Mouse (Mus musculus): ENCODE measurements at regions not wholly inside any gene's neighbourhood (a gene's known extent, or its start where the extent isn't known, plus 50 kb on each side); places are given as distances from the start of the nearest gene placed in this dataset.

DNA sequence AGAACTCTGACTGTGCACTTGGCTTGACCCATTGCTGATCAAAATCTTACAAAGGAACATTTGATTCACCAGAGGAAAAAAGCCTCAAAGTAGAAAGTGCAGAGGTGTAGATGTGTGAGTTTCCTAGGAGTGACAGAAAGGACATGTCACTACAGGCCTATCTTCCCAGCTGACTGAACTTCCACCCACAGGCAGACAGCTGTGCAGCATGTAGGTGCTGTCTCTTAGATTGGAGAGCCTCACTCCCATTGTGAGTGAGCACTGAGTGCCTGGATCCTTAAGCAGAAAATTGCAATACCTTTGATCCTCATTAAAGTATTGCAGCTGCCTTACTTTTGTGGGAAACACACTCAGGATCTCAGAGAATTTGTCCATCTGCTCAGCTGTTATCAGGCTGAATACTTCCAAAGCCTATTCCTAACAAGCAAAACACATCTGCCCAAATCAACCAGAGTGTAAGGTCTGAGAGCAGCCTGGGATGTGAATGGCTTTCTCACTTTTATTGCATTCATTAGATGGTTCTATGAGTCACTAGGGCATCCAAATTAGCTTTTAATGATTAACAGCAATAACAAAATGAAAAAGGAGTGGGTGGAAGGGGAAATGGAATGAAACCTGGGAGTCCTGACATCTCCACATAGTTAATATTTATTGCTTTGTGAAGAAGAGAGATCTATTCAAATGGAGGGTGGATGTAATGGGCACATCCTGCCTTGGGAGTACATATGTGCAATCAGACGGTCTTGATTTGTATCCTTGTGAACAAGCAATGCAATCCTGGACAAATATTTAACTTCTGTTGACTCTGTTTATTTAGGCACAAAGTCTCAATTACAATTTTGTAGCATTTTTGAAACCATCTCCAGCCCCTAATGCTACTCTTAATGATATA, 929.1 kb upstream of the Api5 start:
- Histone ChIP-seq H3K9me3 (replicated peaks; ENCODE audit: low read length) (peaks cover 51% of the 10 kb centered on the region), H3K36me3 (replicated peaks in 1 of 2; ENCODE audit: control insufficient read depth in 1 of 2, insufficient read depth in 1 of 2, low read length in 1 of 2) (no peaks in the 10 kb centered on the region), H3K4me2 (ENCODE audit: insufficient read depth, low read depth, poor library complexity, severe bottlenecking) (no peak overlapping the region), H3K27ac (ENCODE audit: insufficient read depth, low read depth) (no peak overlapping the region), H3K9ac (ENCODE audit: insufficient read depth, low read depth) (no peak overlapping the region), H3K79me2 (replicated peaks; ENCODE audit: control insufficient read depth, extremely low read depth, insufficient read depth, poor library complexity, severe bottlenecking) (no peaks in the 10 kb centered on the region), H3K27me3 (replicated peaks) (no peaks in the 10 kb centered on the region), H3K4me1 (ENCODE audit: control insufficient read depth in 1 of 2, insufficient read depth in 2 of 2) (no peaks in the 10 kb centered on the region), H3K4me3 (replicated peaks in 1 of 3; ENCODE audit: low read depth in 2 of 3, low read length in 2 of 3, poor library complexity in 1 of 3) (no peak overlapping the region)
- in situ Hi-C loops (cut with MboI; ENCODE audit: low pct_ligation_motif_present, low pct_unique_long_range_greater_than_20kb, low sequenced_read_pairs) (no loop called here), dilution Hi-C loops (cut with MboI; ENCODE audit: extremely low pct_ligation_motif_present, extremely low pct_unique_long_range_greater_than_20kb, low sequenced_read_pairs) (no loop called here)
- TF ChIP-seq CHD2 (IDR thresholded peaks at IDR 0.05; ENCODE audit: low read length): no peak
- TF ChIP-seq USF1 (IDR thresholded peaks at IDR 0.05; ENCODE audit: low read depth, low read length): no peak
- no peak for TF ChIP-seq MAZ (IDR thresholded peaks at IDR 0.05; ENCODE audit: low read depth, low read length)
- no peak for TF ChIP-seq HCFC1 (IDR thresholded peaks at IDR 0.05; ENCODE audit: low read depth, low read length)
- no peak for TF ChIP-seq PAX5 (IDR thresholded peaks at IDR 0.05; ENCODE audit: low read length)
- no peak for TF ChIP-seq GABPA (IDR thresholded peaks at IDR 0.05; ENCODE audit: insufficient replicate concordance, low read depth, low read length)
- TF ChIP-seq CHD1 (IDR thresholded peaks at IDR 0.05; ENCODE audit: low read depth, low read length): no peak
- TF ChIP-seq POLR2A (IDR thresholded peaks at IDR 0.05; ENCODE audit: low read depth, low read length): no peak
- no peak for TF ChIP-seq ZMIZ1 (IDR thresholded peaks at IDR 0.05; ENCODE audit: low read depth, low read length)
- TF ChIP-seq E2F4 (IDR thresholded peaks at IDR 0.05; ENCODE audit: insufficient replicate concordance, low read depth, low read length): no peak
- no peak for TF ChIP-seq ZC3H11A (IDR thresholded peaks at IDR 0.05; ENCODE audit: low read depth, low read length)
- TF ChIP-seq JUND (conservative IDR thresholded peaks at IDR 0.05; ENCODE audit: low read depth, low read length): no peak
- no peak for TF ChIP-seq ELF1 (IDR thresholded peaks at IDR 0.05; ENCODE audit: low read depth, low read length)
- no peak for TF ChIP-seq UBTF (IDR thresholded peaks at IDR 0.05; ENCODE audit: low read depth, low read length)
- TF ChIP-seq ZNF384 (IDR thresholded peaks at IDR 0.05; ENCODE audit: low read depth, low read length): no peak
- TF ChIP-seq TCF12 (IDR thresholded peaks at IDR 0.05; ENCODE audit: low read depth, low read length): no peak
- no peak for TF ChIP-seq SIN3A (IDR thresholded peaks at IDR 0.05; ENCODE audit: low read length)
- TF ChIP-seq NRF1 (IDR thresholded peaks at IDR 0.05; ENCODE audit: low read depth, low read length): no peak
- no peak for TF ChIP-seq RAD21 (IDR thresholded peaks at IDR 0.05; ENCODE audit: low read depth, low read length)
- DNase-seq (ENCODE audit: extremely low read depth): no peak
